Mouse (Mus musculus): ENCODE data around the gene Hivep3. TPM values are rescaled to one million over a fixed set of nuclear protein-coding genes. Genes with fewer than 3 reads are reported as not detected.

The Hivep3 gene
- total and polyA plus RNA-seq, 3 experiments, result 14.4 to 32.3 (median 21.2) TPM

DNA sequence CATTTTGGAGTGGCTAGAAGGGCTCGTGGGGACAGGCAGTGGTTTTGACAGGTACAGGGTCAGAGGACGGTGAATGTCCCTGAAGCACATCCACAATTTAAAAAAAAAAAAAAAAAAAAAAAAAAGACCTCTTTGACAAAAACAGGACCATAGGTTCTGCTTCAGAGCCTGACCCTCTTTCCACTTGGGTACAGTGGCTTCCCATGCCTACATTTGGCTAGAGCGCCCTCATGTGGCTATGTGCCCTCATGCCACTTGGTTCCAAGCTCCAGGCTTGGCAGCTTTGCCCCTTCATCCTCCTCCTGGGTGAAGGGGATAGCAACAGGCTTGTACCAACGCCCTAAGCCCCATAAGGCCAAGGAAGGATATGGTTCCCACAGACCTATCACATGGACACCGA is 371.0 kb downstream of the Hivep3 start:
- Histone ChIP-seq H3K79me2 (replicated peaks; ENCODE audit: control insufficient read depth, extremely low read depth, insufficient read depth, poor library complexity, severe bottlenecking) (no peaks in the 10 kb centered on the region), H3K27ac (ENCODE audit: insufficient read depth, low read depth) (no peak overlapping the region), H3K27me3 (replicated peaks) (no peaks in the 10 kb centered on the region), H3K9me3 (replicated peaks; ENCODE audit: low read length) (no peaks in the 10 kb centered on the region), H3K4me3 (replicated peaks in 1 of 3; ENCODE audit: low read depth in 2 of 3, low read length in 2 of 3, poor library complexity in 1 of 3) (no peak overlapping the region), H3K9ac (ENCODE audit: insufficient read depth, low read depth) (no peak overlapping the region), H3K4me2 (ENCODE audit: insufficient read depth, low read depth, poor library complexity, severe bottlenecking) (no peak overlapping the region), H3K36me3 (replicated peaks in 1 of 2; ENCODE audit: control insufficient read depth in 1 of 2, insufficient read depth in 1 of 2, low read length in 1 of 2) (peaks cover 53 to 91% of the 10 kb centered on the region in 2 experiments), H3K4me1 (ENCODE audit: control insufficient read depth in 1 of 2, insufficient read depth in 2 of 2) (peaks cover 0 to 6% of the 10 kb centered on the region in 2 experiments; a peak in 1 of 4 replicates)
- DNase-seq (ENCODE audit: extremely low read depth), result peak; percentile 59
- TF ChIP-seq ETS1 (conservative IDR thresholded peaks at IDR 0.05; ENCODE audit: low read depth, low read length), result no peak
- TF ChIP-seq ZC3H11A (IDR thresholded peaks at IDR 0.05; ENCODE audit: low read depth, low read length), result peak; percentile 49; the same call in 1 of the 2 replicates
- TF ChIP-seq SMC3 (IDR thresholded peaks at IDR 0.05; ENCODE audit: low read depth, low read length), result peak; percentile 86
- TF ChIP-seq USF2 (conservative IDR thresholded peaks at IDR 0.05; ENCODE audit: low read depth, low read length), result no peak
- peak; percentile 87 for TF ChIP-seq RAD21 (IDR thresholded peaks at IDR 0.05; ENCODE audit: low read depth, low read length)
- TF ChIP-seq CTCF (conservative IDR thresholded peaks at IDR 0.05 in 1 of 2, IDR thresholded peaks at IDR 0.05 in 1 of 2; ENCODE audit: low read depth in 2 of 2, low read length in 2 of 2), result peak; percentile 67 to 82
- peak; percentile 77 for TF ChIP-seq ZNF384 (IDR thresholded peaks at IDR 0.05; ENCODE audit: low read depth, low read length)
- no peak for TF ChIP-seq TBP (conservative IDR thresholded peaks at IDR 0.05; ENCODE audit: low read depth, low read length)
- TF ChIP-seq UBTF (IDR thresholded peaks at IDR 0.05; ENCODE audit: low read depth, low read length), result no peak
- no peak for TF ChIP-seq MYC (IDR thresholded peaks at IDR 0.05; ENCODE audit: low read depth, low read length)
- no peak for TF ChIP-seq TCF12 (IDR thresholded peaks at IDR 0.05; ENCODE audit: low read depth, low read length)
- no peak for TF ChIP-seq BHLHE40 (IDR thresholded peaks at IDR 0.05; ENCODE audit: low read depth, low read length)
- no peak for TF ChIP-seq CHD2 (IDR thresholded peaks at IDR 0.05; ENCODE audit: low read length)
- TF ChIP-seq USF1 (IDR thresholded peaks at IDR 0.05; ENCODE audit: low read depth, low read length), result no peak
- TF ChIP-seq ZMIZ1 (IDR thresholded peaks at IDR 0.05; ENCODE audit: low read depth, low read length), result no peak
- dilution Hi-C loops (cut with MboI; ENCODE audit: extremely low pct_ligation_motif_present, extremely low pct_unique_long_range_greater_than_20kb, low sequenced_read_pairs) (no loop called here), in situ Hi-C loops (cut with MboI; ENCODE audit: low pct_ligation_motif_present, low pct_unique_long_range_greater_than_20kb, low sequenced_read_pairs) (no loop called here)

DNA sequence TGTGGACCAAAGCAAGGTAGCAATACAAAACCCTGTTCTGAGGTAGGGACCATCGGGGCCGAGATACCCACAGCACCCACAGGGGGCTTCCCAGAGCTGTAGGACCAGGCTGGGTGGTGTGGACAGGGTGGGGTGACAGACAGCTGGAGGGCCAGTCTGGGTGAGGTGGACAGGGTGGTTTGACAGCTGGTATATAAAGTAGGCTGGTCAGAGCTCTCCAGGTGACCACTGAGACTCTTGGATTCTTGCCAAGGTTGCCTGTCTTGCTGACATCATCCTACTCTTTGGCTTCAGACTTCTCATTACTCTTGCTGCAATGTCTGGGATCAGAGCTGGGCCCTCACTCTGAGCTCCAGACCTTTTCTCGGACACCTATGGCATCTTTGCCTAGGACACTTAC is 372.8 kb downstream of the Hivep3 start:
- H3K9me3 ChIP-seq (replicated peaks; ENCODE audit: low read length), result no peaks in the 10 kb centered on the region
- dilution Hi-C loops (cut with MboI; ENCODE audit: extremely low pct_ligation_motif_present, extremely low pct_unique_long_range_greater_than_20kb, low sequenced_read_pairs) (no loop called here), in situ Hi-C loops (cut with MboI; ENCODE audit: low pct_ligation_motif_present, low pct_unique_long_range_greater_than_20kb, low sequenced_read_pairs) (no loop called here)
- DNase-seq (ENCODE audit: extremely low read depth), result no peak
- H3K79me2 ChIP-seq (replicated peaks; ENCODE audit: control insufficient read depth, extremely low read depth, insufficient read depth, poor library complexity, severe bottlenecking), result no peaks in the 10 kb centered on the region
- H3K9ac ChIP-seq (ENCODE audit: insufficient read depth, low read depth), result no peak overlapping the region
- H3K36me3 ChIP-seq (replicated peaks in 1 of 2; ENCODE audit: control insufficient read depth in 1 of 2, insufficient read depth in 1 of 2, low read length in 1 of 2), result peaks cover 58 to 78% of the 10 kb centered on the region in 2 experiments
- H3K4me1 ChIP-seq (ENCODE audit: control insufficient read depth in 1 of 2, insufficient read depth in 2 of 2), result peaks cover 0 to 6% of the 10 kb centered on the region in 2 experiments; a peak in 1 of 4 replicates
- H3K4me2 ChIP-seq (ENCODE audit: insufficient read depth, low read depth, poor library complexity, severe bottlenecking), result no peak overlapping the region
- no peaks in the 10 kb centered on the region for H3K27me3 ChIP-seq (replicated peaks)
- no peak for TF ChIP-seq GABPA (IDR thresholded peaks at IDR 0.05; ENCODE audit: insufficient replicate concordance, low read depth, low read length)
- TF ChIP-seq NRF1 (IDR thresholded peaks at IDR 0.05; ENCODE audit: low read depth, low read length), result no peak
- no peak for TF ChIP-seq MAZ (IDR thresholded peaks at IDR 0.05; ENCODE audit: low read depth, low read length)
- no peak for TF ChIP-seq EP300 (IDR thresholded peaks at IDR 0.05; ENCODE audit: low read length)
- TF ChIP-seq CHD1 (IDR thresholded peaks at IDR 0.05; ENCODE audit: low read depth, low read length), result no peak
- TF ChIP-seq POLR2AphosphoS2 (IDR thresholded peaks at IDR 0.05; ENCODE audit: low read depth, low read length), result no peak
- TF ChIP-seq MYC (IDR thresholded peaks at IDR 0.05; ENCODE audit: low read depth, low read length), result no peak
- no peak for TF ChIP-seq MAX (IDR thresholded peaks at IDR 0.05; ENCODE audit: low read length)
- TF ChIP-seq PAX5 (IDR thresholded peaks at IDR 0.05; ENCODE audit: low read length), result no peak
- no peak for TF ChIP-seq CTCF (conservative IDR thresholded peaks at IDR 0.05 in 1 of 2, IDR thresholded peaks at IDR 0.05 in 1 of 2; ENCODE audit: low read depth in 2 of 2, low read length in 2 of 2)
- TF ChIP-seq RAD21 (IDR thresholded peaks at IDR 0.05; ENCODE audit: low read depth, low read length), result no peak
- no peak for TF ChIP-seq E2F4 (IDR thresholded peaks at IDR 0.05; ENCODE audit: insufficient replicate concordance, low read depth, low read length)
- TF ChIP-seq HCFC1 (IDR thresholded peaks at IDR 0.05; ENCODE audit: low read depth, low read length), result no peak
- no peak for TF ChIP-seq TBP (conservative IDR thresholded peaks at IDR 0.05; ENCODE audit: low read depth, low read length)
- H3K27ac ChIP-seq (ENCODE audit: insufficient read depth, low read depth), result no peak overlapping the region
- H3K4me3 ChIP-seq (replicated peaks in 1 of 3; ENCODE audit: low read depth in 2 of 3, low read length in 2 of 3, poor library complexity in 1 of 3), result no peak overlapping the region
